Mouse (Mus musculus) lung, adult 2 months (tissue): ENCODE measurements around the gene Rasgrp2. TPM values are rescaled to one million over a fixed set of nuclear protein-coding genes. Genes with fewer than 3 reads are reported as not detected.
A peak's percentile ranks its signal among the peaks of the same experiment; 100 is the strongest.

Experiments
- DNase-seq: peaks from one replicate; pipeline ENCODE4 v3.0.0; 2022
- H3K4me1 ChIP-seq: fragments of 200-500 bp; 2 replicates; pipeline ENCODE4 v1.6.1; 2011; ENCODE audit warnings: low read length; ENCODE audit not compliant: control insufficient read depth, insufficient read depth
- H3K4me3 ChIP-seq: fragments of 200-500 bp; replicated peaks from 2 replicates; pipeline ENCODE3; 2011; ENCODE audit warnings: low read depth, mild to moderate bottlenecking, control low read depth, low read length; ENCODE audit errors: extremely low read depth
- CTCF ChIP-seq: fragments of 200-500 bp; IDR thresholded peaks from 2 replicates; pipeline ENCODE4 v1.5.1; 2011; ENCODE audit warnings: mild to moderate bottlenecking, low read length, control low read depth; ENCODE audit not compliant: insufficient read depth
- POLR2A ChIP-seq: fragments of 200-500 bp; IDR thresholded peaks from 2 replicates; pipeline ENCODE4 v1.6.1; 2011; ENCODE audit warnings: low read depth, mild to moderate bottlenecking, control low read depth, low read length, borderline replicate concordance; ENCODE audit errors: extremely low read depth
- WGBS: fragments of 180-500 bp; shearing (Covaris S2); methylation state at CpG from one replicate; pipeline ENCODE4 v1.1.7; 2018; 5-methylcytosine and 5-hydroxymethylcytosine counted together
- polyA plus RNA-seq: library from polyadenylated mRNA; depleted of rRNA; stranded (reverse); fragments of >200 nt; gene quantifications from 2 replicates; pipeline ENCODE4 v1.2.3, GENCODE M21; 2012; rRNA removed

Gene Rasgrp2
- polyA plus RNA-seq = 210 and 287 TPM in 2 replicates

GRCm38 (mm10) chr19:6399285-6400095, at the start of gene Rasgrp2:
TSS of gene Rasgrp2 (plus strand) at chr19:6399340.
- under 1% methylated on average over 84 of the region's 87 CpGs for WGBS
- H3K4me3 ChIP-seq = peak within 1 kb of the TSS; percentile 76
- TF ChIP-seq CTCF (no peak), POLR2A (peak; percentile 42; the same call in 1 of the 2 replicates)
- H3K4me1 ChIP-seq = peaks cover 3% of the 10 kb centered on the region; the same call in 1 of the 2 replicates
- DNase-seq = peak; percentile 64

GRCm38 (mm10) chr19:6351431-6352106, 47.6 kb upstream of the Rasgrp2 start:
- H3K4me3 ChIP-seq = no peak overlapping the region
- WGBS = 55% methylated on average over 14 of the region's 14 CpGs
- no peak for DNase-seq
- peaks cover 3% of the 10 kb centered on the region; the same call in 1 of the 2 replicates for H3K4me1 ChIP-seq
- no peak for TF ChIP-seq CTCF
- TF ChIP-seq POLR2A = no peak

- H3K4me1 ChIP-seq = peaks cover 3% of the 10 kb centered on the region; the same call in 1 of the 2 replicates
- 73% methylated on average over 2 of the region's 2 CpGs for WGBS
- no peak overlapping the region for H3K4me3 ChIP-seq
- TF ChIP-seq CTCF (no peak), POLR2A (no peak)
- DNase-seq = no peak
Observed at GRCm38 (mm10) chr19:6352107-6352505, 47.0 kb upstream of the Rasgrp2 start.

GRCm38 (mm10) chr19:6354030-6354429, 45.1 kb upstream of the Rasgrp2 start:
- H3K4me3 ChIP-seq = no peak overlapping the region
- TF ChIP-seq CTCF (no peak), POLR2A (no peak)
- WGBS = 80% methylated on average over 7 of the region's 7 CpGs
- DNase-seq = no peak
- H3K4me1 ChIP-seq = peaks cover 2% of the 10 kb centered on the region; the same call in 1 of the 2 replicates

GRCm38 (mm10) chr19:6361291-6361690, 37.8 kb upstream of the Rasgrp2 start:
- Histone ChIP-seq H3K4me1 (peaks cover 9% of the 10 kb centered on the region), H3K4me3 (no peak overlapping the region)
- no peak for TF ChIP-seq CTCF
- no peak for TF ChIP-seq POLR2A
- no peak for DNase-seq
- WGBS = 93% methylated on average over 3 of the region's 3 CpGs

- 0% methylated on average over 11 of the region's 11 CpGs for WGBS
- H3K4me3 ChIP-seq = peak overlapping the region; percentile 16
- no peak for TF ChIP-seq CTCF
- TF ChIP-seq POLR2A = no peak; the same call in 1 of the 2 replicates
- no peak for DNase-seq
- peaks cover 13% of the 10 kb centered on the region for H3K4me1 ChIP-seq
Observed at GRCm38 (mm10) chr19:6363091-6363410, 36.1 kb upstream of the Rasgrp2 start.

GRCm38 (mm10) chr19:6363411-6364240, 35.5 kb upstream of the Rasgrp2 start, which contains the start of gene Sf1:
TSS of gene Sf1 (plus strand) at chr19:6363690.
- H3K4me1 ChIP-seq = peaks cover 13% of the 10 kb centered on the region
- peak; percentile 99 for DNase-seq
- TF ChIP-seq POLR2A = peak; percentile 56; the same call in 1 of the 2 replicates
- TF ChIP-seq CTCF = no peak
- WGBS = under 1% methylated on average over 79 of the region's 85 CpGs
- peak within 1 kb of the TSS; percentile 89 for H3K4me3 ChIP-seq

- peak; percentile 87 for DNase-seq
- peaks cover 13% of the 10 kb centered on the region for H3K4me1 ChIP-seq
- under 1% methylated on average over 55 of the region's 55 CpGs for WGBS
- no peak for TF ChIP-seq CTCF
- TF ChIP-seq POLR2A = peak; percentile 60; the same call in 1 of the 2 replicates
- H3K4me3 ChIP-seq = peak overlapping the region; percentile 89
Observed at GRCm38 (mm10) chr19:6364317-6364725, 34.8 kb upstream of the Rasgrp2 start.

- WGBS = 1% methylated on average over 2 of the region's 2 CpGs
- Histone ChIP-seq H3K4me1 (peaks cover 13% of the 10 kb centered on the region), H3K4me3 (peak overlapping the region; percentile 89)
- no peak for DNase-seq
- TF ChIP-seq CTCF (no peak), POLR2A (no peak)
Observed at GRCm38 (mm10) chr19:6364842-6365241, 34.3 kb upstream of the Rasgrp2 start.
